Mouse (Mus musculus) cerebellum, adult 18-20 months (tissue): ENCODE results near the gene Snx15.

ENCODE experiments used
- DNase-seq, 2 experiments: peaks; one replicate each; pipeline ENCODE4 v3.0.0; 2021

Gene Snx15

GRCm38 (mm10) chr19:6069851-6070250, 58.3 kb downstream of the Snx15 start:
- no peak for DNase-seq
